Mouse (Mus musculus) ES-Bruce4 (cell line): ENCODE results near the gene B3glct.

Experiments
- CTCF ChIP-seq: IDR thresholded peaks from one replicate; pipeline ENCODE4 v1.8.1; 2011; ENCODE audit warnings: low read depth, low read length
- EP300 ChIP-seq: IDR thresholded peaks from 2 replicates; pipeline ENCODE4 v1.6.1; 2011; ENCODE audit warnings: low read depth, low read length; ENCODE audit not compliant: insufficient read depth
- POLR2A ChIP-seq: IDR thresholded peaks from one replicate; pipeline ENCODE4 v1.8.1; 2011; ENCODE audit warnings: low read length; ENCODE audit not compliant: insufficient read depth

- TF ChIP-seq CTCF (no peak), POLR2A (no peak), EP300 (no peak)
Measured at GRCm38 (mm10) chr5:149715571-149716328, 37.7 kb downstream of the B3glct start.
